Mouse (Mus musculus): ENCODE data around the gene Ubl4b. TPM values are rescaled to one million over a fixed set of nuclear protein-coding genes. Genes with fewer than 3 reads are reported as not detected.

Gene Ubl4b
- not detected in 2 replicates for polyA plus RNA-seq (2014; fragmentation: Nextera tagmentation; extraction: Ambion mirVana)

DNA sequence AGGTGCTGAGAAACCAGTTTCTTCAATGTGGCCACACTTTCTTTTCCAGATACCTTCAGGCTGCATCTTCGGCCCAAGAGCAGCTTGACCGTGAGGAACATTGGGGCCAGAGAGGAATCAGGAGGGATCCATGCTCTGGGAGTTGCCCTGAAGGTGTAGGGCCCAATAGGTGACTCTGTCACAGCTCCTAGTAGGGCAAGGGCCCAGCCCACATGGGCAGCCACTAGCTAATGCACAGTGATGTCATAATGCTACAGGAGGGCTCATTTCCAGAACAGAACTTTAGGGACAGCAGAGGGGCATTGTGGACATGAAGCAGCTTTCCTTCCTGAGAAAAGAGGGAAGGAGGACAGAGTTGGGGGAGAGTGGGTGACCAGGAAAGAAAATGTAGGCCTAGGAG, at the start of gene Ubl4b:
Gene Ubl4b (minus strand): TSS at position 232 of the 400 bp plus-strand sequence.
- DNase-seq (ENCODE audit: low spot score) (no peak), ATAC-seq (ENCODE audit: insufficient read depth, low FRiP score, low TSS enrichment) (no peak)
- 95% methylated on average over 2 of the region's 2 CpGs for WGBS
- no peaks in the 10 kb centered on the region for H3K9me3 ChIP-seq (ENCODE audit: control insufficient read depth, low read length)
- no peak within 1 kb of the TSS for H3K4me3 ChIP-seq (ENCODE audit: low read depth, low read length)
- H3K27me3 ChIP-seq (ENCODE audit: control insufficient read depth, insufficient read depth, low read length) = no peaks in the 10 kb centered on the region
- H3K9ac ChIP-seq (ENCODE audit: low read length) = no peak within 1 kb of the TSS; the same call in 1 of the 2 replicates
- no peak within 1 kb of the TSS for H3K27ac ChIP-seq (ENCODE audit: low read depth, low read length)
- no peaks in the 10 kb centered on the region for H3K36me3 ChIP-seq (ENCODE audit: control insufficient read depth, insufficient read depth, low read length)
- no peaks in the 10 kb centered on the region for H3K4me1 ChIP-seq (ENCODE audit: control insufficient read depth, insufficient read depth, low read length)
- H3K4me2 ChIP-seq (ENCODE audit: low read depth) = no peak within 1 kb of the TSS

DNA sequence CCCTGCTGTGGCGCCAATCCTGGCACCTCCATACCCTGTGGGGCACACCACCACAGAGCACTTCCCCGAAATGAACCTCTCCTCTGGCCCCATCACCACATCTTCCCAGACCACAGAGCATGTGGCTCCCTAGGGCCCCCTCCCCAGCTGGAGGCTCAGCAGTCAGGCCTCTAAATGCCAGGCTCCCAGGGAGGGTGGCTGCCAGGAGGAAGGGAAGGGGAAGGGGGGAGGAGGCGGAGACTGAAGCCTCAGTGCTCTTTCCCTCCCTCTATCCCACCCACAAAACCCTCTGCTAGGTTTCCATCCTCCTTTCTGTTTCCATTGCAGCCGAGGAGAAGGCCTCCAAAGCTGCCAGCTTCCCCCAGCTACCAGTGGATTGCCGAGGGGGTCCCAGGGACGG, 45.3 kb upstream of the Ubl4b start:
- no peaks in the 10 kb centered on the region for H3K36me3 ChIP-seq (ENCODE audit: control insufficient read depth, insufficient read depth, low read length)
- DNase-seq (ENCODE audit: low spot score) = no peak
- 51% methylated on average over 6 of the region's 6 CpGs for WGBS
- peaks cover 6% of the 10 kb centered on the region for H3K4me1 ChIP-seq (ENCODE audit: control insufficient read depth, insufficient read depth, low read length)
- H3K27ac ChIP-seq (ENCODE audit: low read depth, low read length) = no peak overlapping the region
- no peak for ATAC-seq (ENCODE audit: insufficient read depth, low FRiP score, low TSS enrichment)
- H3K4me2 ChIP-seq (ENCODE audit: low read depth) = no peak overlapping the region
- no peaks in the 10 kb centered on the region for H3K9me3 ChIP-seq (ENCODE audit: control insufficient read depth, low read length)
- H3K27me3 ChIP-seq (ENCODE audit: control insufficient read depth, insufficient read depth, low read length) = peaks cover 53% of the 10 kb centered on the region
- H3K4me3 ChIP-seq (ENCODE audit: low read depth, low read length) = no peak overlapping the region
- no peak overlapping the region for H3K9ac ChIP-seq (ENCODE audit: low read length)

DNA sequence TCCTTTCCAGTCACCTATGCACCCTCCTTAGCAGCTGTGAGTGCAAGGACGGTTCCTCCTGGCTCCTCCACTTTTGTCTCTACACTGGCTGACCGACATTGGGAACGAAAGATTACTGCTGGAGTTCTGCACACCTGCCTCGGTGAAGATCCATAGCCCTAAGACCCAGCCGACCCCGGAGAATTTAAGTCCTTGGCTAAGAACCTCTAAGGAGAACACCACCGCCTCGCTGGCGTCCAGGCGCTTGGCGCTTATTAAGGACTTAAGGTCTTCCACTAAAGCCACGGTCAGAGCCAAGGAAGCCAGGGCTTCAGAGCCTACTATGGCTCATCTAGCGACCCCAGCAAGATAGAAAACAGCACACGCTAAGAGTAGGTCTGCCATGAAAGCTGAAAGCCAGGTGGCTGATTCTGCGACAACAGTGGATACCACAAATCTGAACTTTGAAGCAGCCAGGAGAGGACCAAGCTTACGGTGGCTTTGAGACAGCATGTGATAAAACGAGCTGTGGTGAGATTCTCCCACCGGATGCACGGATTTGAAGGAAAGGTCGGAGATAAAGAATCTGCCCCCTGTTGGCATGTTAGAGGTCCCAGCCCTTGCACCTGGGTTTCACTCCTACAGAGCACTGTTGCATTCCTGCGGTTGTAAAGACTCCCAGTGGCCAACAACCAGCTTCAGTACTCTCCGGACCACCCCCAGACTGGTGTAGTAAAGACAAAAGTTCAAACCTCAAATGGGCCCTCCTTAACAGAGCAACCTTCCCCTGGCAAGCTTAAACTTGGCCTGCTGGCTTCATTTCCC, 42.9 kb upstream of the Ubl4b start:
- H3K4me2 ChIP-seq (ENCODE audit: low read depth) = no peak overlapping the region
- no peak for ATAC-seq (ENCODE audit: insufficient read depth, low FRiP score, low TSS enrichment)
- H3K4me3 ChIP-seq (ENCODE audit: low read depth, low read length) = no peak overlapping the region

DNA sequence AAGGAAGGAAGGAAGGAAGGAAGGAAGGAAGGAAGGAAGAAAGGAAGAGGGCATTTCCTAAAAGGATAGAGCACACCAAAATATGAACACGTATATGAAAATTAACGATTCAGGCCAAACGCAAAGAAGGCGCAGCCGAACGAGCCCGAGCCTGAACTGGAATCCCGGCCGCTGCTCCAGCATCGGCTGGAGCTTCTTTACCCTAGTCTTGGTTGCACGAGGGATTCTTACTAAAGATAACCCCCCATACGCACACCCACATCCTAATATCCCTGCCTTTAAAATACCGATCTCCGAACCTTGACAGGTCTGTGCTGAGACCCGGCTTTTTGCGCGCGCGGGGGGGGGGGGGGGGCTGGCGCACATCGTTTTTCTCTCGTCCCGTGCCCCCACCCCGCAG, 42.3 kb upstream of the Ubl4b start:
- ATAC-seq (ENCODE audit: insufficient read depth, low FRiP score, low TSS enrichment) = no peak
- 3% methylated on average over 21 of the region's 24 CpGs for WGBS
- DNase-seq (ENCODE audit: low spot score) = no peak
- Histone ChIP-seq H3K9me3 (ENCODE audit: control insufficient read depth, low read length) (no peaks in the 10 kb centered on the region), H3K27me3 (ENCODE audit: control insufficient read depth, insufficient read depth, low read length) (peaks cover 76% of the 10 kb centered on the region), H3K9ac (ENCODE audit: low read length) (no peak overlapping the region), H3K36me3 (ENCODE audit: control insufficient read depth, insufficient read depth, low read length) (no peaks in the 10 kb centered on the region), H3K4me3 (ENCODE audit: low read depth, low read length) (no peak overlapping the region), H3K4me2 (ENCODE audit: low read depth) (no peak overlapping the region), H3K4me1 (ENCODE audit: control insufficient read depth, insufficient read depth, low read length) (peaks cover 10% of the 10 kb centered on the region), H3K27ac (ENCODE audit: low read depth, low read length) (no peak overlapping the region)

More for the DNA sequence above, 42.9 kb upstream of the Ubl4b start:
- no peaks in the 10 kb centered on the region for H3K36me3 ChIP-seq (ENCODE audit: control insufficient read depth, insufficient read depth, low read length)
- peaks cover 10% of the 10 kb centered on the region for H3K4me1 ChIP-seq (ENCODE audit: control insufficient read depth, insufficient read depth, low read length)
- no peak overlapping the region for H3K9ac ChIP-seq (ENCODE audit: low read length)
- peaks cover 73% of the 10 kb centered on the region for H3K27me3 ChIP-seq (ENCODE audit: control insufficient read depth, insufficient read depth, low read length)
- 3% methylated on average over 22 of the region's 22 CpGs for WGBS
- no peaks in the 10 kb centered on the region for H3K9me3 ChIP-seq (ENCODE audit: control insufficient read depth, low read length)
- peak; percentile 40 for DNase-seq (ENCODE audit: low spot score)
- no peak overlapping the region for H3K27ac ChIP-seq (ENCODE audit: low read depth, low read length)

DNA sequence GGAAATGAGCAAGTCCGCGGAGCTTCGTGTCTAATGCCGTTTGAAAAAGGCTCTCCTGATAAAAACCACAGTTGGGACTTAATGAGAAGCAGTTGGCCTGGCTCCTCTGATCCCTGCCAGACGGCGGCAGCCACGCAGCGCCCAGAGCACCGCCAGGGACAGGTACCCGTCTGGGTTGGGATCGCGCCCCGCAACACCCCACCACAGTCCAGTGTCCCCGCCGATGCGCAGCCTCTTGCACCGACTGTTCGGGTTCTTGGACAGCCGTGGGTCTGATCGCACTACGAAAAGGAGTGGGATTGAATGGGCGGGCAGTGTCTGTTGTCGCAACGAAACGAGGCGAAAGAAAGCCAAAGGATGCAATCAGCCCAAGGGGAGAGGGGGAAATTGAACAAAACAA, 41.7 kb upstream of the Ubl4b start:
- no peak overlapping the region for H3K4me2 ChIP-seq (ENCODE audit: low read depth)
- H3K9ac ChIP-seq (ENCODE audit: low read length) = no peak overlapping the region

DNA sequence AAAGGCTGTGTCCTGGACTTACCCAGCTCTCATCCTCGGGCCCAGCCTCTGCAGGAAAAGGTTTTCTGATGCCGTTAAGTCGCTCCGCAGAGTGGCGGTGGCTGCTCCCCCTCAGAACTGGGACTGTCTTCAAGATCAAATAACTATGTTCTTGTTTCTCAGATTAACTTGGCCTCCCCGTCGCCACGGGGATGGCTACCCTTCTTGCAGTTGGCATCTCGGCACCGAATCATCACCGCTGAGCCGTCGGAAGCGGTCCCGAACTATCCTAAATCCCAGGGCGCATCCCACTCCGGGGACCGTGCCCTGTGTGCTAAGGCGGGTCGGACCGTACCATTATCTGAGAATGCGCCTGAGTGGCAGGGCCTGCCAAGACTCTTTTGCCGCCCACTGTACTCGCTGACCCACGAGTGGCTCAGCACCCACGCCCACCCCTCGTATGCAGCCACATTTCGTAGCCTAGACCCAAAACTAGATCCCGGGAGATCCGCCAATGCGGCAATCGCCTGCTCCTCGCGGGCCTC, 41.1 kb upstream of the Ubl4b start:
- ATAC-seq (ENCODE audit: insufficient read depth, low FRiP score, low TSS enrichment) = no peak
- peak overlapping the region; percentile 54; the same call in 1 of the 2 replicates for H3K4me2 ChIP-seq (ENCODE audit: low read depth)
- peaks cover 10% of the 10 kb centered on the region for H3K4me1 ChIP-seq (ENCODE audit: control insufficient read depth, insufficient read depth, low read length)
- no peak overlapping the region for H3K9ac ChIP-seq (ENCODE audit: low read length)
- no peaks in the 10 kb centered on the region for H3K36me3 ChIP-seq (ENCODE audit: control insufficient read depth, insufficient read depth, low read length)
- H3K4me3 ChIP-seq (ENCODE audit: low read depth, low read length) = peak overlapping the region; percentile 28; the same call in 1 of the 2 replicates
- DNase-seq (ENCODE audit: low spot score) = no peak
- H3K27ac ChIP-seq (ENCODE audit: low read depth, low read length) = no peak overlapping the region
- no peaks in the 10 kb centered on the region for H3K9me3 ChIP-seq (ENCODE audit: control insufficient read depth, low read length)
- peaks cover 76% of the 10 kb centered on the region for H3K27me3 ChIP-seq (ENCODE audit: control insufficient read depth, insufficient read depth, low read length)
- under 1% methylated on average over 34 of the region's 34 CpGs for WGBS

More for the DNA sequence above, 41.7 kb upstream of the Ubl4b start:
- DNase-seq (ENCODE audit: low spot score) = peak; percentile 65
- Histone ChIP-seq H3K4me1 (ENCODE audit: control insufficient read depth, insufficient read depth, low read length) (peaks cover 10% of the 10 kb centered on the region), H3K4me3 (ENCODE audit: low read depth, low read length) (no peak overlapping the region), H3K36me3 (ENCODE audit: control insufficient read depth, insufficient read depth, low read length) (no peaks in the 10 kb centered on the region), H3K9me3 (ENCODE audit: control insufficient read depth, low read length) (no peaks in the 10 kb centered on the region), H3K27ac (ENCODE audit: low read depth, low read length) (no peak overlapping the region), H3K27me3 (ENCODE audit: control insufficient read depth, insufficient read depth, low read length) (peaks cover 76% of the 10 kb centered on the region)
- WGBS = under 1% methylated on average over 26 of the region's 26 CpGs
- ATAC-seq (ENCODE audit: insufficient read depth, low FRiP score, low TSS enrichment) = no peak

DNA sequence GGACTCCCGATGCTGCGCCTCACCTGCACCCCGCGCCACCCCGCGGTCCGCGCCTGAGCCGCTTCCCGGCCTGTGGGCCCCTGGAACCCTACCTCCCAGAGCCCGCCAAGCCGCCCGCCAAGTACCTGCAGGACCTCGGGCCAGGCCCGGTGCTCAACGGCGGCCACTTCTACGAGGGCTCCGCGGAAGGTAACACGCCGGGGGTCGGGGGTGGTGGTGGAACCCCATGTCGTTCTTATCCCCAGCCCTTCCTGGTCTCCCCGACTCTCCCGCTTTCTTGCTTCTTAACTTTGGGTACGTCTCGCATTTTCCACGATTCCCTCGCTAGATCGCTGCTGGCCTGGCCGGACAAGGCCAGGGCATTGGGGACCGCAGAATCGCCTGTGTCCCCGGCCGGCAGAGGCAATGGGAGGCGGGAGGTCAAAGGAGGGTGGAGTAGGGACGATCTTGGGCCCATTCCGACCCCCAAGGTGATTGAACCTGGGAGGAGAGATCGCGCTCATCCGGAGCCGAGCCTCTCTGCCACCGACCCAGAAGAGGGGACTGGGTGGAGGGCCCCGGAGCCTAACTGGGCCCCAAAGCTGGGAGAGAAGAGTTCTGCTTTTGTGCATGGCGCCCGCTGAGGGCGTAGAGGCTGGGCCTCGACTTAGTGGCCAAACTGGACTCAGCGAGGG, 40.5 kb upstream of the Ubl4b start:
- Histone ChIP-seq H3K4me1 (ENCODE audit: control insufficient read depth, insufficient read depth, low read length) (peaks cover 10% of the 10 kb centered on the region), H3K9me3 (ENCODE audit: control insufficient read depth, low read length) (no peaks in the 10 kb centered on the region), H3K27ac (ENCODE audit: low read depth, low read length) (no peak overlapping the region), H3K27me3 (ENCODE audit: control insufficient read depth, insufficient read depth, low read length) (peaks cover 71% of the 10 kb centered on the region), H3K4me2 (ENCODE audit: low read depth) (peak overlapping the region; percentile 54), H3K36me3 (ENCODE audit: control insufficient read depth, insufficient read depth, low read length) (no peaks in the 10 kb centered on the region), H3K9ac (ENCODE audit: low read length) (no peak overlapping the region), H3K4me3 (ENCODE audit: low read depth, low read length) (peak overlapping the region; percentile 28)
- ATAC-seq (ENCODE audit: insufficient read depth, low FRiP score, low TSS enrichment) (peak; percentile 36; the same call in 1 of the 2 replicates), DNase-seq (ENCODE audit: low spot score) (peak; percentile 52)
- WGBS = 0% methylated on average over 50 of the region's 50 CpGs

DNA sequence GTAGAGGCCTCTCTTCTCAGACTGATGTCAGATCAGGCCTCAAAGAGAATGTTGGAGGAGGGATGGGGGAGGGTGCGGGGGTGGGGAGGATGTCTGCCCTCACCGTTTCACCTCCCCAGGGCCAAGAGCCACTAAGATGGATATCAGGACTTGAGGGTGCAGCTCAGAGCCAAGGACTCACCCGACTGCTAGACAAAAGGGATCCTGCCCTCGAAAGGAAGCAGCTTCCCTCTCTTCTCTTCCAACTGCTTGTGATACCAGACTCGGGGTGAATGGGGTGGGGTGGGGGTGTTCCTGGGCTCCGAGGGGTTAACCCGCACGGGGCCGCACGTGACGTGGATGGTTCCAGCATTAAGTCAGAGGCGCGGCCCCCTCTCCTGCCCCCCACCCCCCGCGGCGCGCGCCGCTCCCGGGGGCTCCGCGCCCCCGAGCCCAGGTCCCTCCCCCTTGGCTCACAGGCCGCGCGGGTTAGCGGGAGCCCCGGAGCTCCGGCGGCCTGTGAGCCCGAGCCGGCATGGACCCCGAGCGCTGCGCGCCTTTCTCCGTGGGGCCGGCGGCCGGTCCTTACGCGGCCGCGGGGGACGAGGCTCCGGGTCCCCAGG, 39.9 kb upstream of the Ubl4b start, which contains the start of gene Alx3:
Gene Alx3 (plus strand): TSS at position 370 of the 602 bp plus-strand sequence.
- H3K9me3 ChIP-seq (ENCODE audit: control insufficient read depth, low read length) = no peaks in the 10 kb centered on the region
- peak within 1 kb of the TSS; percentile 54 for H3K4me2 ChIP-seq (ENCODE audit: low read depth)
- no peak within 1 kb of the TSS for H3K27ac ChIP-seq (ENCODE audit: low read depth, low read length)
- H3K27me3 ChIP-seq (ENCODE audit: control insufficient read depth, insufficient read depth, low read length) = peaks cover 65% of the 10 kb centered on the region
- under 1% methylated on average over 43 of the region's 46 CpGs for WGBS
- no peaks in the 10 kb centered on the region for H3K36me3 ChIP-seq (ENCODE audit: control insufficient read depth, insufficient read depth, low read length)
- H3K4me1 ChIP-seq (ENCODE audit: control insufficient read depth, insufficient read depth, low read length) = peaks cover 10% of the 10 kb centered on the region
- H3K4me3 ChIP-seq (ENCODE audit: low read depth, low read length) = peak within 1 kb of the TSS; percentile 28
- DNase-seq (ENCODE audit: low spot score) (peak; percentile 36), ATAC-seq (ENCODE audit: insufficient read depth, low FRiP score, low TSS enrichment) (0 out of 2 replicates have a peak, but pooled peaks have one; percentile 21)
- no peak within 1 kb of the TSS for H3K9ac ChIP-seq (ENCODE audit: low read length)
